Mouse (Mus musculus): Measurements from ENCODE around the gene Tpmt. TPM values are rescaled to one million over a fixed set of nuclear protein-coding genes. Genes with fewer than 3 reads are reported as not detected.
A peak's percentile ranks its signal among the peaks of the same experiment; 100 is the strongest.

The Tpmt gene
- total RNA-seq, 2 experiments from 2014 or later = 7.3 to 10.4 TPM

DNA sequence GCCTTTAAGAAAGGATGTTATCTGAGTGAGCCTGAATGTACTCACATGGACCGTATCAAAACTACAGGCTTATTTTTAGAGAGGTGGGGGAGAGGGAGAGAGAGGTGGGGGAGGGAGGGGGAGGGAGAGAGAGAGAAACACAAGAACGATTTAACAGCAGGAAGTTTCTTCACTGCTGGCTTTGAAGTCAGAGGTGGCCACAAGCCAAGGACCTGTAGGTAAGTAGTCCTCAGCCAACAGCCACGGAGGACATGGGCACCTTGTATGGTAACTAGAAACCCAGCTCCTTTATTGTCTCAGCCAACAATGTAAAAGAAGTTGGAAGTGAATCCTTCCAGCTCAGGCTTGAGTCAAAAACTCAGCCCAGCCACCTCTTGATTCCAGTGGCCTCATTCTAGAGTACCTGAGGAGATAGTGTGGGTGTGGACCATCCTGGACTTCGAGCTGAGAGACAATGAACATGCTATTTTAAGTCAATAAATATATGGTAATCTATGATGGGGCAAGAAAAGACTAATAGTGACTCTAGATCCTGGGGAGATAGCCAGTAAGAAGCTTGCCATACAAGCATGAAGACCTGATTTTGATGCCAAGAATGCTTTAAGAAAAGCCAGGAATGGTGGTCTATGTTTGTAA, 54.0 kb downstream of the Tpmt start:
- DNase-seq (ENCODE audit: low spot score in 2 of 2) = no peak
- intact Hi-C loops (cut with DNase I) = no loop called here

GRCm38 (mm10) chr13:46987941-46988340, 56.6 kb downstream of the Tpmt start:
- intact Hi-C loops (cut with DNase I) = no loop called here
- no peak for DNase-seq (ENCODE audit: low spot score in 2 of 2)

DNA sequence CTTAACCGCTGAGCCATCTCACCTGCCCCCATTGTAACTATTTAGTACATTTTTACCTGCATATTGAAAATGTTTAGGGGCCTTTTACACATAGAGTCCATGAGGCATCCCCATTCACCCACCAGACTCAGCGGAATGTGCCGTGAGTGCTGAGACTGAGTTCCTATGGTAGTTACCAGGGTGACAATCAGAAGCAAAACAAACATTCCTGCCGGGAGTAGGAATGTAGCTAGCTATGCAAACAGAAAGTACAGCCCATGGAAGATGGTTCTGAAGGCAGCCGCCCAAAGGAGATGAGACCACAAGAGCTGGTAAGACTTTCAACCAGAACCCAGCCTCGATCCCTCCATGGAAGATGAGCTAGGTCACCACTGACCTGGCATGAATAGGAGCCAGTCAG, 58.3 kb downstream of the Tpmt start:
- DNase-seq (ENCODE audit: low spot score in 2 of 2) = no peak
- intact Hi-C loops (cut with DNase I) = no loop called here

GRCm38 (mm10) chr13:46983878-46984277, 60.7 kb downstream of the Tpmt start:
- DNase-seq (ENCODE audit: low spot score in 2 of 2) = no peak
- intact Hi-C loops (cut with DNase I) = no loop called here

DNA sequence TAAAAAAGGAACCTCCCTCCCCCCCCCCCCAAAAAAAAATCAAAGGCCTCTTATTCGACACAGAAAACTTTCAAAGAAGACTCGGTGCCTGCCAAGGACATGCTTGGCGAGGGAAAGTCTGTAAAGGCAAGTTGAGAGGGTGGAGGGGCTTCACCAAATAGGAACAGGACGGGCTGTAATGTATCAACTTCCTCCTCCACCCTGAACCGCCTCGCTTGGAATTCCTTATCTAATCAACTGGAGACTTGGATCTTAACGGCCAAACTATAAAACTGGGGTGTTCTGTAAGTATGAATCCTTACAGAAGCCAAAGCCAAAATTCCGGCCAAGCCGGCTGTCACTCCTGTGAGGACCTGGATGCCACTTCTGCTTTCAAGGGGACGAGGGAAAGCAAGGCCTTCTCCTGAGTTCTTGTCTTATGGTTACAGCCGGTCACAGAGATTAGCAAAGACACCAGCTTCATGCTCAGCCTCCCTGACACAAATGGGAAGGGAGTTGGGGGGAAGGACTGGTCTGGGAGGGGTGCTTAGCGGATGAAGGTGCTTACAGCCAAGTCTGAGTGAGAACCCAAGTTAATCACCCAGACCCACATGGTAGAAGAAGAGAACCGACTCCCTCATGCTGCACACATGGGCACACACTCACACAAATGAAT, 64.6 kb downstream of the Tpmt start:
- no peak for DNase-seq (ENCODE audit: low spot score in 2 of 2)
- intact Hi-C loops (cut with DNase I) = no loop called here

DNA sequence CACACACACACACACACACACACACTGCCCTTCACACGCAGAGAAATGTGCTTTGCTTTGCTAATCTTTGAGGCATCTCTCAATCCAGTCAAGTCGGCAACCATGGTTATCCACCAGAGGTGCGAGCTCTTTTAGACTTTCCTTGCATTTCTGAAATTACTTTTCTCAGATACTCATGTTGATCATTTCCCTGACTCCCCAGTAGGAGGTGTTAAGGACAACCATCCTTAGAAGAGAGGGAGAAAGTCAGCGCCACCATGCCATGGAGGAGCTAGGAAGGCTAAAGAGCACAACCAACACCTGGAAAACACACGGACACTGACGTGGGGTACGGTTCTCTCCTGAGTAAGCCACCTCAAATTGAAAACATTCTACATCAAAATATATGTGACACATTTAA, 68.0 kb downstream of the Tpmt start:
- no peak for DNase-seq (ENCODE audit: low spot score in 2 of 2)
- intact Hi-C loops (cut with DNase I) = no loop called here

- intact Hi-C loops (cut with DNase I) = no loop called here
- DNase-seq (ENCODE audit: low spot score in 2 of 2) = no peak
These were observed 68.6 kb downstream of the Tpmt start for GRCm38 (mm10) chr13:46975930-46976329.

GRCm38 (mm10) chr13:46975031-46975551, 69.4 kb downstream of the Tpmt start:
- intact Hi-C loops (cut with DNase I) = no loop called here
- peak in 1 of 2 experiments; percentile 4 for DNase-seq (ENCODE audit: low spot score in 2 of 2)

Other genes starting within 250 kb of the Tpmt start
- gene Kif13a, start 114.9 kb downstream of the Tpmt start, total RNA-seq (2021) = 10 to 100 TPM; 17.7 to 18.1 TPM
- 10 to 100 TPM; 17.2 to 18.8 TPM for gene Nhlrc1, start 29.9 kb downstream of the Tpmt start, total RNA-seq (2021)
- gene Kdm1b, start 1.2 kb downstream of the Tpmt start, total RNA-seq (2021) = 1 to 10 TPM; 5.7 to 8.7 TPM
- 10 to 100 TPM; 47.7 to 48.5 TPM for gene Dek, start 61.5 kb upstream of the Tpmt start, total RNA-seq (2021)
- 10 to 100 TPM; 19.1 to 21.0 TPM for gene Rnf144b, start 77.9 kb upstream of the Tpmt start, total RNA-seq (2021)

All from left cerebral cortex, postnatal 25 days (tissue).